Mouse (Mus musculus): ENCODE data around the gene Pex5l. TPM values are rescaled to one million over a fixed set of nuclear protein-coding genes. Genes with fewer than 3 reads are reported as not detected.

Pex5l gene
- polyA plus RNA-seq, 1 experiment from 2014 or later = not detected

- 50% methylated on average over 7 of the region's 7 CpGs for WGBS
- Histone ChIP-seq H3K27ac (replicated peaks) (peak overlapping the region; percentile 50; the same call in 1 of the 2 replicates), H3K27me3 (replicated peaks) (no peaks in the 10 kb centered on the region), H3K4me1 (peaks cover 51% of the 10 kb centered on the region), H3K9me3 (no peaks in the 10 kb centered on the region), H3K9ac (no peak overlapping the region), H3K4me2 (no peak overlapping the region), H3K36me3 (peaks cover 53% of the 10 kb centered on the region), H3K4me3 (no peak overlapping the region)
- ATAC-seq (ENCODE audit: extremely low read depth, insufficient number of reproducible peaks, low FRiP score, low TSS enrichment) = no peak
These were observed 232.9 kb downstream of the Pex5l start for GRCm38 (mm10) chr3:32910071-32910551.

- H3K27me3 ChIP-seq (replicated peaks) = no peaks in the 10 kb centered on the region
- peaks cover 66% of the 10 kb centered on the region for H3K4me1 ChIP-seq
- no peaks in the 10 kb centered on the region for H3K9me3 ChIP-seq
- peak overlapping the region; percentile 92 for H3K27ac ChIP-seq (replicated peaks)
- ATAC-seq (ENCODE audit: extremely low read depth, insufficient number of reproducible peaks, low FRiP score, low TSS enrichment) = peak; percentile 53
- WGBS = 27% methylated on average over 3 of the region's 3 CpGs
- H3K4me2 ChIP-seq = peak overlapping the region; percentile 42
- H3K4me3 ChIP-seq = no peak overlapping the region
- no peak overlapping the region for H3K9ac ChIP-seq
- peaks cover 43% of the 10 kb centered on the region for H3K36me3 ChIP-seq
These were observed 234.6 kb downstream of the Pex5l start for GRCm38 (mm10) chr3:32908400-32908799.

- ATAC-seq (ENCODE audit: extremely low read depth, insufficient number of reproducible peaks, low FRiP score, low TSS enrichment) = no peak
- Histone ChIP-seq H3K36me3 (peaks cover 41% of the 10 kb centered on the region), H3K4me3 (no peak overlapping the region), H3K9ac (no peak overlapping the region), H3K9me3 (no peaks in the 10 kb centered on the region), H3K4me2 (no peak overlapping the region), H3K4me1 (peaks cover 68% of the 10 kb centered on the region), H3K27me3 (replicated peaks) (no peaks in the 10 kb centered on the region), H3K27ac (replicated peaks) (peak overlapping the region; percentile 58)
- 67% methylated on average over 8 of the region's 8 CpGs for WGBS
These were observed 236.9 kb downstream of the Pex5l start for GRCm38 (mm10) chr3:32905850-32906779.

- peaks cover 48% of the 10 kb centered on the region for H3K36me3 ChIP-seq
- no peak overlapping the region for H3K4me2 ChIP-seq
- ATAC-seq (ENCODE audit: extremely low read depth, insufficient number of reproducible peaks, low FRiP score, low TSS enrichment) = no peak
- H3K27me3 ChIP-seq (replicated peaks) = no peaks in the 10 kb centered on the region
- H3K27ac ChIP-seq (replicated peaks) = peak overlapping the region; percentile 58
- no peak overlapping the region for H3K4me3 ChIP-seq
- no peak overlapping the region for H3K9ac ChIP-seq
- no peaks in the 10 kb centered on the region for H3K9me3 ChIP-seq
- peaks cover 56% of the 10 kb centered on the region for H3K4me1 ChIP-seq
- WGBS = 56% methylated on average over 1 of the region's 1 CpGs
These were observed 238.4 kb downstream of the Pex5l start for GRCm38 (mm10) chr3:32904599-32904998.

- Histone ChIP-seq H3K36me3 (peaks cover 52% of the 10 kb centered on the region), H3K27me3 (replicated peaks) (no peaks in the 10 kb centered on the region), H3K4me2 (no peak overlapping the region), H3K4me1 (peaks cover 46% of the 10 kb centered on the region), H3K4me3 (no peak overlapping the region), H3K9me3 (no peaks in the 10 kb centered on the region), H3K9ac (no peak overlapping the region), H3K27ac (replicated peaks) (0 out of 2 replicates have a peak overlapping the region, but pooled peaks have one; percentile 12)
- no peak for ATAC-seq (ENCODE audit: extremely low read depth, insufficient number of reproducible peaks, low FRiP score, low TSS enrichment)
- WGBS = 46% methylated on average over 4 of the region's 4 CpGs
These were observed 239.6 kb downstream of the Pex5l start for GRCm38 (mm10) chr3:32903462-32903861.

Measured in heart, embryonic 13.5 days (tissue).